Mouse (Mus musculus) embryonic facial prominence, embryonic 12.5 days (tissue): ENCODE data around the gene Dedd. TPM values are rescaled to one million over a fixed set of nuclear protein-coding genes. Genes with fewer than 3 reads are reported as not detected.
A peak's percentile ranks its signal among the peaks of the same experiment; 100 is the strongest.

ENCODE experiments used
- ATAC-seq: fragments of 200-750 bp; cut with Nextera tagmentation; 2 replicates; pipeline ENCODE4 v1.8.0; 2017; ENCODE audit not compliant: insufficient number of reproducible peaks, insufficient read depth, low FRiP score, low TSS enrichment
- H3K27ac ChIP-seq: fragments of 300-500 bp; sonication (generic); 2 replicates; pipeline ENCODE4 v1.5.1; 2016; ENCODE audit warnings: mild to moderate bottlenecking
- H3K27me3 ChIP-seq: fragments of 300-500 bp; sonication (generic); 2 replicates; pipeline ENCODE4 v1.6.1; 2016; ENCODE audit warnings: mild to moderate bottlenecking, moderate library complexity
- H3K36me3 ChIP-seq: fragments of 300-500 bp; sonication (generic); 2 replicates; pipeline ENCODE4 v1.6.1; 2016; ENCODE audit warnings: mild to moderate bottlenecking
- H3K4me1 ChIP-seq: fragments of 300-500 bp; sonication (generic); 2 replicates; pipeline ENCODE4 v1.6.1; 2016
- H3K4me2 ChIP-seq: fragments of 300-500 bp; sonication (generic); replicated peaks from 2 replicates; pipeline ENCODE4 v1.6.1; 2016; ENCODE audit warnings: mild to moderate bottlenecking, moderate library complexity
- H3K4me3 ChIP-seq: fragments of 300-500 bp; sonication (generic); 2 replicates; pipeline ENCODE4 v1.5.1; 2016; ENCODE audit warnings: mild to moderate bottlenecking
- H3K9ac ChIP-seq: fragments of 300-500 bp; sonication (generic); 2 replicates; pipeline ENCODE4 v1.6.1; 2016; ENCODE audit warnings: mild to moderate bottlenecking, moderate library complexity
- H3K9me3 ChIP-seq: fragments of 300-500 bp; sonication (generic); 2 replicates; pipeline ENCODE4 v1.6.1; 2016; ENCODE audit warnings: mild to moderate bottlenecking, moderate library complexity
- WGBS: fragments of 180-500 bp; shearing (Covaris S2); methylation state at CpG from one replicate; pipeline ENCODE4 v1.1.7; 2016; 5-methylcytosine and 5-hydroxymethylcytosine counted together
- polyA plus RNA-seq: library from polyadenylated mRNA; unstranded; fragments of >200 nt; fragmentation: Nextera tagmentation; extraction: Ambion mirVana; gene quantifications from 2 replicates; pipeline ENCODE4 v1.2.1, GENCODE M21; 2016

The Dedd gene
- polyA plus RNA-seq, 1 experiment from 2014 or later = 61.8 TPM

DNA sequence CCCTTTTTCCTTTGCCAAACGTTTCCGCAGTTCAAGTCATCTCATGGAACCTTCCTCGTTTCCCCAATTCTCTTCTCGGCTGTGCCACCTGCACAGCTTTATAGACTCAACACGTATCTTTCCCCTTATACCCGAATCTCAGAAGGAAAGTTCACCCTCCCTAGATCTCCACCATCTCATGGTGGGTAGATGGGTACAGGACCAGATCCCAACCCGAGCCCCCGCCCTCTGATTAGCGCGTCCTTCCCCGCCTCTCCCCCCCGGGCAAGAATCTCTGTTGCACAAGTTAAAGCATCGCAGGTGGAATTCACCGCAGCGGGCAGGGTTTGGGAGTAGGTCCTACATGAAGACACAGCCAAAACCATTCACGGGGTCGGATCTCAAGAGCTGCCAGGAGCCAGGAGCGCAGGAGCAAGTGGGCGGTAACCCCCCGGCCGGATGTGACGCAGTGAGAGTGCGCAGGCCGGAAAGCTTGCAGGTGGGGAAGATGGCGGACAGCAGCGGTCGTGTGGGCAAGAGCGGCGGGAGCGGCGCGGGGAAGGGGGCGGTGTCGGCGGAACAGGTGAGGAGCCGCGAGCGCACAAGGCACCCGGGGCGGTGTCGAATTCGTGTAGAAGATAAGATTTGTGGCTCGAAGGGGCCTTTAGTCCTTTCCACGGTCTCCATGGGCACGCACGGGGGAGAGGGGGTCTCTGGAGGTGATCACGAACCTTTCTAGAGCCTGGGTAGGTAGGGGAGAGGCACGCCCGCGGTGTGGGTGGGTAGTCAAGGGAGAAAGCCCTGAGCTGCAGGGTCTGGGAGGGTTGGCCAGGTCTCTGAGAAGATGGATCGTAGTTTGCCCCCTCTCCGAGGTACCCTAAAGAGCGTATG is 16.5 kb downstream of the Dedd start, which contains the start of the genes Nit1 and Pfdn2:
Gene Nit1 (minus strand): TSS at position 422 of the 870 bp plus-strand sequence.
Gene Pfdn2 (plus strand): TSS at position 446 of the 870 bp plus-strand sequence.
- peak; percentile 90 for ATAC-seq
- H3K36me3 ChIP-seq = peaks cover 31% of the 10 kb centered on the region

DNA sequence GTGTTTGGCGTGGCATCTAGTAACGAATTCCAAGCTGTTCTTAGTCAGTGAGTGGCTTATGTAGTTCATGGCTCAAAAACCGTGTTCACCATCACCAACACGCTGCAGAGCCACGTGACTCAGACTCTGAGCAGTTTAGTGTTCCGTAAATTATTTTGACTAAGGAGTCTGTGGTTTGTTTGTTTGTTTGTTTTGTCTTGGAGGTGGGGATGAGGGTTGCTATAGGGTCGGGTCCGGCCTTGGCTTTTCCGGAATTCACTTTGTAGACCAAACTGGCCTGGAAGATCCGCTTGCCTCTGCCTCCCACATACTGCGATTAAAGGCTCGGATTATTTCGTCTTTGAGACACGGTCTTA is 17.1 kb downstream of the Dedd start:
- Histone ChIP-seq H3K9me3 (peaks cover 7% of the 10 kb centered on the region; the same call in 1 of the 2 replicates), H3K27ac (peak overlapping the region; percentile 72; the same call in 1 of the 2 replicates), H3K4me3 (peak overlapping the region; percentile 73), H3K4me2 (peak overlapping the region; percentile 89), H3K4me1 (peaks cover 18% of the 10 kb centered on the region), H3K27me3 (no peaks in the 10 kb centered on the region), H3K9ac (peak overlapping the region; percentile 76), H3K36me3 (peaks cover 24% of the 10 kb centered on the region)
- ATAC-seq = no peak
- 2% methylated on average over 14 of the region's 14 CpGs for WGBS

More for the DNA sequence above, 16.5 kb downstream of the Dedd start, which contains the start of the genes Nit1 and Pfdn2:
- Histone ChIP-seq H3K4me3 (peak within 1 kb of the TSS; percentile 73), H3K4me1 (peaks cover 18% of the 10 kb centered on the region), H3K27me3 (no peaks in the 10 kb centered on the region), H3K4me2 (peak within 1 kb of the TSS; percentile 89), H3K27ac (peak within 1 kb of the TSS; percentile 72), H3K9me3 (peaks cover 7% of the 10 kb centered on the region; the same call in 1 of the 2 replicates), H3K9ac (peak within 1 kb of the TSS; percentile 76)
- WGBS = 1% methylated on average over 53 of the region's 53 CpGs

DNA sequence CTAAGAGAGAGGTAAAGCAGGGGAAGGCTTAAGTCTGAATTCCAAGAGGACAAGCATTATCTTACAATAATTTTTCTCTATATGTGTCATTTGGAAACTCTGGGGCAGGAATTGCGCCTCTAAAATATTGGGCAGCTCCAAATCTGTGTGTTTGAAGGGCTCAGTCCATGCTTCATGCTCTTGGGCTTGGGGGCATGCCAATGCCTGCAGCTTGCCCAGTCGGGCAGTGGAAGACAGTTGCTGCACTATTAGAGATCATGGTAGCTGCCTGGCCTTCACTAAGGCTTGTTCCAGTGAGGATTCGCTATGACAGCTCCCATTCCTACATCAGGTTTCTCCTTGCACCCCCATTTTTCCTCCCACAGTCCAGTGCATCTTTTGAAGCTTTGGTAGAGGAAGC is 19.7 kb downstream of the Dedd start:
- Histone ChIP-seq H3K27me3 (no peaks in the 10 kb centered on the region), H3K4me2 (no peak overlapping the region), H3K27ac (no peak overlapping the region), H3K9ac (no peak overlapping the region), H3K36me3 (no peaks in the 10 kb centered on the region), H3K9me3 (peaks cover 7% of the 10 kb centered on the region; the same call in 1 of the 2 replicates), H3K4me3 (no peak overlapping the region), H3K4me1 (peaks cover 18% of the 10 kb centered on the region)
- 89% methylated on average over 3 of the region's 3 CpGs for WGBS
- no peak for ATAC-seq

DNA sequence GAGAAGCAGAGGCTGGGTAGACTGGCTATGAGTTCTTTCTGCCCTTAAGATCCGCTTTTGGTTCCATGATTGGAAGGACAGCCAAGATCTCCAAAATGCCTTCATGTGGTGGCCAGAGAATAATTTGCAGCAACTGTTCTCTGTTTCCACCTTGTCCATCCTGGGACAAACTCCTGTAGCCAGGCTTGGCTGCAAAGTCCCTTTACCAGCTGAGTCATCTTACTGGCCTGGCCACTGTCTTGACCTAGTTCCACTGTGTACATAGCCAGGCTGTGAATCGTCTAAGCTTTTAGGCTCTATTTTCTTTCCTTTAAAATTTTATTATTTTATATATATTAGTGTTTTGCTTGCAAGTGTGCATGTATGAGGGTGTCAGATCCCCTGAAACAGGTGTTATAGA is 20.3 kb downstream of the Dedd start:
- WGBS = 95% methylated on average over 2 of the region's 2 CpGs
- ATAC-seq = no peak
- Histone ChIP-seq H3K9me3 (peaks cover 7% of the 10 kb centered on the region; the same call in 1 of the 2 replicates), H3K36me3 (no peaks in the 10 kb centered on the region), H3K9ac (no peak overlapping the region), H3K4me1 (peaks cover 15% of the 10 kb centered on the region), H3K4me2 (no peak overlapping the region), H3K27me3 (no peaks in the 10 kb centered on the region), H3K27ac (no peak overlapping the region), H3K4me3 (no peak overlapping the region)

DNA sequence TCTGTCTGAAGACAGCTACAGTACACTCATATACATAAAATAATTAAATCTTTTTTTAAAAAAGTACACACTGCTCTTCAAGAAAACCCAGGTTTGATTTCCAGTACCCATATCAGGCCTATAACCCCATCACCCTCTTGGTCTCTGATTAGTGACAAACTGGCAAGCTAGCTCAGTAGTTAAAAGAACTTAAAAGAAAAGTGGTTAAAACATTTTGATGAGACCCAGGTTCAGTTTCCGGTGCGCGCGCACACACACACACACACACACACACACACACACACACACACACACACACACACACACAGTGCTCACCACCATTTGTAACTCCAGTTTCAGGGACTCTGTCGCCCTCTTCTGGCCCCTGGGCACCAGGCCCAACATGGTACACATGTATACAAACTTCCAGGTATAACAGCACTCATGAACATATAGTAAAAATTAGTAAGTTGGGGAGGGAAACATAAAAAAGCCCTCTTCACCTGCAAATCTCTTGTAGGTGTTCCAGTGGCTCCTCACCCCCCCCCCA is 26.9 kb downstream of the Dedd start:
- Histone ChIP-seq H3K27me3 (no peaks in the 10 kb centered on the region), H3K36me3 (peaks cover 20% of the 10 kb centered on the region), H3K9me3 (no peaks in the 10 kb centered on the region), H3K4me2 (no peak overlapping the region), H3K4me1 (peaks cover 5% of the 10 kb centered on the region; the same call in 1 of the 2 replicates), H3K9ac (no peak overlapping the region), H3K4me3 (no peak overlapping the region), H3K27ac (no peak overlapping the region)
- 77% methylated on average over 5 of the region's 5 CpGs for WGBS
- ATAC-seq = no peak

DNA sequence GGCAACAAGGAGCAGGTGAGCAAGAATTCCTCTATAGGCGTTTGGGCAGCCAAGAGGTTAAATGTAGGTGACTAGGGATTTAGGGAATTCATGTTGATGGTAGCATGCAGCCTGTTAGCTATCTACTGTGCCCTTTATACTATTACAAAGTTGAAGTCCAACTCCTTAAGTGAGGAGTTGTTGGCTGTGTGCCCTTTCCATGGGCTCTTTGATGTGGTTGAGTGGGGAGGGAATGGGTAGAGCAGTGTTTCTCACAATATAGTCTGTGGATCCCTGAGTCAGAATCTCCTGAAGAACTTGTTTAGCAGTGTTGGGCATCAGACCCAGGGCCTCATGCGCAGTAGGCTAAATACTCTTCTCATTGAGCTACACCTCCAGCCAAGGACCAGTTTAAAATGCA is 27.9 kb downstream of the Dedd start:
- Histone ChIP-seq H3K9ac (no peak overlapping the region), H3K4me3 (no peak overlapping the region), H3K27ac (no peak overlapping the region), H3K36me3 (peaks cover 20% of the 10 kb centered on the region), H3K27me3 (no peaks in the 10 kb centered on the region), H3K4me2 (no peak overlapping the region), H3K4me1 (peaks cover 10% of the 10 kb centered on the region; the same call in 1 of the 2 replicates), H3K9me3 (no peaks in the 10 kb centered on the region)
- WGBS = 87% methylated on average over 2 of the region's 2 CpGs
- no peak for ATAC-seq

DNA sequence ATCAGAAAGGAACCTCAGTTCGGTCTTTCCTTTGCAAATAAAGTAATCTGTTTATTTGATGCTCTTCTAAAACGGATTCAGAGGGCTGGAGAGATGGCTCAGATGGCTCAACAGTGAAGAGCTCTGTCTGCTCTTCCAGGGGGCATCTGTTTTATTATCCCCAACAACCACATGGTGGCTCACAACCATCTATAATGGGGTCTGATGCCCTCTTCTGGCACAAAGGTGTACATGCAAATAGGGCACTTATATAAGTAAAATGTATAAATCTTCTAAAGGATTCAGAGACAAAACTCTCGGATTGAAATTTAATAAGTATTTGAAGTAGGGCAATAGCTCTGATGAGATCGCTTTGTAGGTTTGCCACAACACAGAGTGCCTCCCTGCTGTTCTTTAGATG is 29.5 kb downstream of the Dedd start:
- 74% methylated on average over 4 of the region's 4 CpGs for WGBS
- Histone ChIP-seq H3K36me3 (peaks cover 20% of the 10 kb centered on the region), H3K9ac (no peak overlapping the region), H3K27ac (no peak overlapping the region), H3K27me3 (no peaks in the 10 kb centered on the region), H3K4me1 (peaks cover 11% of the 10 kb centered on the region; the same call in 1 of the 2 replicates), H3K4me3 (no peak overlapping the region), H3K9me3 (no peaks in the 10 kb centered on the region), H3K4me2 (no peak overlapping the region)
- no peak for ATAC-seq

DNA sequence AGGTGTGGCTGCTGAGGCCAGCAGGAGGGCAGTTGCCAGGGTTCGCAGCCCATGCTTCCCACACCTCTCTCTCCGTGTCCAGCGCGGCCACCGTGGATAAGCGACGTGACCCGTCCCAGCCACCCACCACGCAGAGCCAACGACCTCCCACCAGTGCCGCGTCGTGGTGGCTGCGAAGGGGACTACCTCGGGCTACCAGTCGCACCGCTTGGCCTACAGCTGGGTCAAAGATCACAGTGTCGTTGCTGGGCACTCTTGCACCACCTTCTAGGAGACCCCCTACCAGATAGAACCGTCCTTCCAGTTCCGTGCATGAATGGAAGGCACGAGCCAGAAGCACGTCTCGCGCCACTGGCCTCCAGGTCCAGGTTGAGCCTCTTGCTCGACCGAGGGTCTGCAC is 31.3 kb downstream of the Dedd start:
- H3K4me1 ChIP-seq = peaks cover 11% of the 10 kb centered on the region; the same call in 1 of the 2 replicates
- peak overlapping the region; percentile 72 for H3K4me2 ChIP-seq
- no peaks in the 10 kb centered on the region for H3K9me3 ChIP-seq
- H3K36me3 ChIP-seq = peaks cover 20% of the 10 kb centered on the region
- H3K27me3 ChIP-seq = no peaks in the 10 kb centered on the region
- peak overlapping the region; percentile 67 for H3K9ac ChIP-seq
- H3K4me3 ChIP-seq = peak overlapping the region; percentile 52
- 7% methylated on average over 22 of the region's 26 CpGs for WGBS
- H3K27ac ChIP-seq = 0 out of 2 replicates have a peak overlapping the region, but pooled peaks have one; percentile 26
- ATAC-seq = peak; percentile 54; the same call in 1 of the 2 replicates

DNA sequence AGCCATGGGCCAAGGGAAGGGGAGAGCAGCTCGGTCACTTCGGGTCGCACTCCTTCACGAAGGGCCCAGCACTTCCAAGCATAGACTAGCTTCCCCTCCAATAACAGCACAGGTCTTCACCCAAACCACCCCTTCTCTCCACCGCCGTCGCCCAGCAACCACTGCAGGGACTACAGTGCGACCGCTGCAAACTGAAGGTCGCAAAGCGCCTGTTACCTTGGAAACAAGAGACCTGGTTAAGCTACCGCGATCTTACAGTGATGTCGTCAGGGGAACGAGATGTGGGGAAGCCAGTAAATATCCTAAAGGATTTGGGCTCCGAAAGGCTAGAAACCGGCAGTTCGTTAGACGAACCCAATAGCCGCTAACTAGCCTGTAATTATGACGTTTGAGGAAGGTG is 31.7 kb downstream of the Dedd start, which contains the start of gene Klhdc9:
Gene Klhdc9 (minus strand): TSS at position 143 of the 400 bp plus-strand sequence.
- Histone ChIP-seq H3K4me2 (peak within 1 kb of the TSS; percentile 72), H3K9me3 (no peaks in the 10 kb centered on the region), H3K9ac (peak within 1 kb of the TSS; percentile 67), H3K4me1 (peaks cover 11% of the 10 kb centered on the region; the same call in 1 of the 2 replicates), H3K36me3 (peaks cover 20% of the 10 kb centered on the region), H3K27me3 (no peaks in the 10 kb centered on the region), H3K4me3 (peak within 1 kb of the TSS; percentile 52), H3K27ac (peak within 1 kb of the TSS; percentile 63; the same call in 1 of the 2 replicates)
- peak; percentile 92 for ATAC-seq
- WGBS = under 1% methylated on average over 21 of the region's 21 CpGs

DNA sequence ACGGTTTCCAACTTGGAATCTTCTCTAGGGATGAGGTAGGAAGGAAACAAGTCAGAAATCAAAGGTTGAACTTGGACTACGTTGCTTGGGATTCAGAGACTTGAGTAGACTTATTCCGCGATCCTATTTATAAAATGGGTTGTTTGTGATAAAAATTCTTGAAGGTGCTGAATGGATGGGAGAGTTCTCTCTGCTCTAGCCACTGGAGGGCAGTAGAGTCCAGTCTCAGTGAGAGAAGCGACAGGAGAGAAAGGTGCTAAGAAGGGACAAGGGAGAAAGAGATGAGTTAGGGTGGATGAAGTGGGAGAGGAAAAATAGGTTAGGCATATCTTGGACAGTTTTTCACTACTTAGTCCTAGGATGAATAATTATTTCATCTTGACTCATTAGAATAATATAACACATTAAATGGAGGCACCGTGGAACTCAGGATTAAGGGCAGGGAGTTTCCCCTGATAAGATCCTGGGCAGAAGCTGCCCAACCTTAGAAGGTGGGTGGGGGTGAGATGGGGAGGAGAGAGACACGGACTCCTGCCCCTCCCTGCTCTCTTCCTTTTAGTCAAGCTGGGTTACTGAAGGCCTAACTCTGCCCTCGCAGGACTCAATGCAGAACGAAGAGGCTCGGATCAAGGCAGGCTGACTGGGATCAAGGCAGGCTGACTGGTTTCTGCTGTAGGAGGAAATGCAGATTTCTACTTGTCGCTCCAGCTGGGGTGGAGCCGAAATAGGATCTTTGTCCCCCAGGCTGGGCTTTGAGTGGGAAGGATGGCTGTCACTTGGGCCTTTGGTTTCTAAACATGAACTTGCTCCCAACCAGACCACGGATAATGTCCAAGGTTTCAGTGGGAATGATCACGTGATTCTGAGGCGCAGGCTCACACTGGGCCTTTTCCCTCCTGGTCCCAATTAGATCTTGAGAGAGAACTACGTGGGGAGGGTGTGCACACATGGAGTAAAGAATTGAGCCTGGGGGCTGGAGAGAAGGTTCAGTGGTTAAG is 32.5 kb downstream of the Dedd start:
- Histone ChIP-seq H3K27me3 (no peaks in the 10 kb centered on the region), H3K4me2 (peak overlapping the region; percentile 72), H3K27ac (peak overlapping the region; percentile 63; the same call in 1 of the 2 replicates), H3K9ac (peak overlapping the region; percentile 67), H3K4me1 (peaks cover 11% of the 10 kb centered on the region; the same call in 1 of the 2 replicates), H3K4me3 (peak overlapping the region; percentile 52), H3K36me3 (peaks cover 18% of the 10 kb centered on the region), H3K9me3 (no peaks in the 10 kb centered on the region)
- no peak; the same call in 1 of the 2 replicates for ATAC-seq
- 23% methylated on average over 16 of the region's 16 CpGs for WGBS
